Mouse (Mus musculus): ENCODE data around the gene Sec24c. TPM values are rescaled to one million over a fixed set of nuclear protein-coding genes. Genes with fewer than 3 reads are reported as not detected.

Gene Sec24c
- total and polyA plus RNA-seq, 3 experiments = 98.2 to 133 (median 106) TPM

- peaks cover 3% of the 10 kb centered on the region for H3K79me2 ChIP-seq (replicated peaks; ENCODE audit: control insufficient read depth, insufficient read depth, low read length)
- 2% methylated on average over 10 of the region's 10 CpGs for WGBS
- no peaks in the 10 kb centered on the region; the same call in none of the 2 replicates for H3K4me1 ChIP-seq (ENCODE audit: control insufficient read depth, insufficient read depth, low read length)
- TF ChIP-seq EP300 (IDR thresholded peaks at IDR 0.05; ENCODE audit: insufficient read depth, low read depth, low read length) = no peak
- no peak for TF ChIP-seq CTCF (IDR thresholded peaks at IDR 0.05)
- TF ChIP-seq POLR2A (IDR thresholded peaks at IDR 0.05; ENCODE audit: insufficient read depth, low read depth, low read length) = no peak
- peak overlapping the region; percentile 91 for H3K4me3 ChIP-seq
- H3K9ac ChIP-seq (ENCODE audit: low read depth, low read length) = peak overlapping the region; percentile 87
- no peak for DNase-seq
- H3K27me3 ChIP-seq (ENCODE audit: control insufficient read depth, insufficient read depth, low read length) = no peaks in the 10 kb centered on the region
- intact Hi-C loops (cut with DNase I) = no loop called here
- H3K36me3 ChIP-seq (ENCODE audit: control insufficient read depth, insufficient read depth, low read length) = peaks cover 3% of the 10 kb centered on the region; the same call in 1 of the 2 replicates
- peak overlapping the region; percentile 89 for H3K27ac ChIP-seq
Observed at GRCm38 (mm10) chr14:20708239-20708638, 34.1 kb downstream of the Sec24c start.

- DNase-seq = no peak
- intact Hi-C loops (cut with DNase I) = no loop called here
- H3K27ac ChIP-seq = no peak overlapping the region
- no peak overlapping the region for H3K9ac ChIP-seq (ENCODE audit: low read depth, low read length)
- TF ChIP-seq POLR2A (IDR thresholded peaks at IDR 0.05; ENCODE audit: insufficient read depth, low read depth, low read length) (no peak), CTCF (IDR thresholded peaks at IDR 0.05) (no peak), EP300 (IDR thresholded peaks at IDR 0.05; ENCODE audit: insufficient read depth, low read depth, low read length) (no peak)
- no peak overlapping the region for H3K4me3 ChIP-seq
- H3K4me1 ChIP-seq (ENCODE audit: control insufficient read depth, insufficient read depth, low read length) = no peaks in the 10 kb centered on the region; the same call in 1 of the 2 replicates
- no peaks in the 10 kb centered on the region for H3K27me3 ChIP-seq (ENCODE audit: control insufficient read depth, insufficient read depth, low read length)
- H3K36me3 ChIP-seq (ENCODE audit: control insufficient read depth, insufficient read depth, low read length) = no peaks in the 10 kb centered on the region
- 37% methylated on average over 11 of the region's 11 CpGs for WGBS
- H3K79me2 ChIP-seq (replicated peaks; ENCODE audit: control insufficient read depth, insufficient read depth, low read length) = no peaks in the 10 kb centered on the region
Observed at GRCm38 (mm10) chr14:20713832-20714231, 39.7 kb downstream of the Sec24c start.

GRCm38 (mm10) chr14:20718443-20718842 lies 44.3 kb downstream of the Sec24c start:
- WGBS = 91% methylated on average over 10 of the region's 10 CpGs
- intact Hi-C loops (cut with DNase I) = no loop called here
- Histone ChIP-seq H3K9ac (ENCODE audit: low read depth, low read length) (no peak overlapping the region), H3K27ac (no peak overlapping the region), H3K4me3 (no peak overlapping the region), H3K27me3 (ENCODE audit: control insufficient read depth, insufficient read depth, low read length) (no peaks in the 10 kb centered on the region), H3K36me3 (ENCODE audit: control insufficient read depth, insufficient read depth, low read length) (no peaks in the 10 kb centered on the region), H3K79me2 (replicated peaks; ENCODE audit: control insufficient read depth, insufficient read depth, low read length) (no peaks in the 10 kb centered on the region; the same call in 1 of the 2 replicates), H3K4me1 (ENCODE audit: control insufficient read depth, insufficient read depth, low read length) (no peaks in the 10 kb centered on the region)
- no peak for DNase-seq
- TF ChIP-seq CTCF (IDR thresholded peaks at IDR 0.05) (no peak), POLR2A (IDR thresholded peaks at IDR 0.05; ENCODE audit: insufficient read depth, low read depth, low read length) (no peak), EP300 (IDR thresholded peaks at IDR 0.05; ENCODE audit: insufficient read depth, low read depth, low read length) (no peak)

GRCm38 (mm10) chr14:20719767-20720166 lies 45.7 kb downstream of the Sec24c start:
- TF ChIP-seq CTCF (IDR thresholded peaks at IDR 0.05) = no peak
- TF ChIP-seq POLR2A (IDR thresholded peaks at IDR 0.05; ENCODE audit: insufficient read depth, low read depth, low read length) = no peak
- no peak for TF ChIP-seq EP300 (IDR thresholded peaks at IDR 0.05; ENCODE audit: insufficient read depth, low read depth, low read length)
- no peaks in the 10 kb centered on the region for H3K36me3 ChIP-seq (ENCODE audit: control insufficient read depth, insufficient read depth, low read length)
- intact Hi-C loops (cut with DNase I) = no loop called here
- H3K4me3 ChIP-seq = no peak overlapping the region
- DNase-seq = no peak
- no peaks in the 10 kb centered on the region for H3K27me3 ChIP-seq (ENCODE audit: control insufficient read depth, insufficient read depth, low read length)
- H3K9ac ChIP-seq (ENCODE audit: low read depth, low read length) = no peak overlapping the region
- no peak overlapping the region for H3K27ac ChIP-seq
- WGBS = 91% methylated on average over 12 of the region's 12 CpGs
- H3K4me1 ChIP-seq (ENCODE audit: control insufficient read depth, insufficient read depth, low read length) = no peaks in the 10 kb centered on the region
- no peaks in the 10 kb centered on the region; the same call in 1 of the 2 replicates for H3K79me2 ChIP-seq (replicated peaks; ENCODE audit: control insufficient read depth, insufficient read depth, low read length)

GRCm38 (mm10) chr14:20721371-20721770 lies 47.3 kb downstream of the Sec24c start:
- H3K79me2 ChIP-seq (replicated peaks; ENCODE audit: control insufficient read depth, insufficient read depth, low read length) = no peaks in the 10 kb centered on the region; the same call in 1 of the 2 replicates
- TF ChIP-seq CTCF (IDR thresholded peaks at IDR 0.05) (no peak), POLR2A (IDR thresholded peaks at IDR 0.05; ENCODE audit: insufficient read depth, low read depth, low read length) (no peak), EP300 (IDR thresholded peaks at IDR 0.05; ENCODE audit: insufficient read depth, low read depth, low read length) (no peak)
- H3K4me3 ChIP-seq = no peak overlapping the region
- intact Hi-C loops (cut with DNase I) = no loop called here
- H3K27ac ChIP-seq = no peak overlapping the region
- H3K9ac ChIP-seq (ENCODE audit: low read depth, low read length) = no peak overlapping the region
- 90% methylated on average over 4 of the region's 4 CpGs for WGBS
- no peak for DNase-seq
- no peaks in the 10 kb centered on the region for H3K27me3 ChIP-seq (ENCODE audit: control insufficient read depth, insufficient read depth, low read length)
- no peaks in the 10 kb centered on the region for H3K36me3 ChIP-seq (ENCODE audit: control insufficient read depth, insufficient read depth, low read length)
- no peaks in the 10 kb centered on the region for H3K4me1 ChIP-seq (ENCODE audit: control insufficient read depth, insufficient read depth, low read length)

- no peak overlapping the region for H3K9ac ChIP-seq (ENCODE audit: low read depth, low read length)
- no peaks in the 10 kb centered on the region for H3K4me1 ChIP-seq (ENCODE audit: control insufficient read depth, insufficient read depth, low read length)
- intact Hi-C loops (cut with DNase I) = no loop called here
- no peaks in the 10 kb centered on the region for H3K36me3 ChIP-seq (ENCODE audit: control insufficient read depth, insufficient read depth, low read length)
- no peak overlapping the region for H3K27ac ChIP-seq
- H3K4me3 ChIP-seq = no peak overlapping the region
- TF ChIP-seq POLR2A (IDR thresholded peaks at IDR 0.05; ENCODE audit: insufficient read depth, low read depth, low read length) (no peak), CTCF (IDR thresholded peaks at IDR 0.05) (no peak), EP300 (IDR thresholded peaks at IDR 0.05; ENCODE audit: insufficient read depth, low read depth, low read length) (no peak)
- no peak for DNase-seq
- no peaks in the 10 kb centered on the region for H3K27me3 ChIP-seq (ENCODE audit: control insufficient read depth, insufficient read depth, low read length)
- no peaks in the 10 kb centered on the region; the same call in 1 of the 2 replicates for H3K79me2 ChIP-seq (replicated peaks; ENCODE audit: control insufficient read depth, insufficient read depth, low read length)
- 90% methylated on average over 12 of the region's 12 CpGs for WGBS
Observed at GRCm38 (mm10) chr14:20723006-20723405, 48.9 kb downstream of the Sec24c start.
